Mouse (Mus musculus) frontal cortex, postnatal 14 days (tissue): ENCODE measurements around the gene Ambra1.
"Not testable (repeated sequence)": the region's sequence is repeated elsewhere in the genome, so short reads cannot be mapped to it uniquely, and the experiment has no call there.

Experiments
- DNase-seq, 2 experiments: peaks; one replicate each; pipeline ENCODE4 v3.0.0; 2022; ENCODE audit warnings: low spot score in 2 of 2

Gene Ambra1

DNA sequence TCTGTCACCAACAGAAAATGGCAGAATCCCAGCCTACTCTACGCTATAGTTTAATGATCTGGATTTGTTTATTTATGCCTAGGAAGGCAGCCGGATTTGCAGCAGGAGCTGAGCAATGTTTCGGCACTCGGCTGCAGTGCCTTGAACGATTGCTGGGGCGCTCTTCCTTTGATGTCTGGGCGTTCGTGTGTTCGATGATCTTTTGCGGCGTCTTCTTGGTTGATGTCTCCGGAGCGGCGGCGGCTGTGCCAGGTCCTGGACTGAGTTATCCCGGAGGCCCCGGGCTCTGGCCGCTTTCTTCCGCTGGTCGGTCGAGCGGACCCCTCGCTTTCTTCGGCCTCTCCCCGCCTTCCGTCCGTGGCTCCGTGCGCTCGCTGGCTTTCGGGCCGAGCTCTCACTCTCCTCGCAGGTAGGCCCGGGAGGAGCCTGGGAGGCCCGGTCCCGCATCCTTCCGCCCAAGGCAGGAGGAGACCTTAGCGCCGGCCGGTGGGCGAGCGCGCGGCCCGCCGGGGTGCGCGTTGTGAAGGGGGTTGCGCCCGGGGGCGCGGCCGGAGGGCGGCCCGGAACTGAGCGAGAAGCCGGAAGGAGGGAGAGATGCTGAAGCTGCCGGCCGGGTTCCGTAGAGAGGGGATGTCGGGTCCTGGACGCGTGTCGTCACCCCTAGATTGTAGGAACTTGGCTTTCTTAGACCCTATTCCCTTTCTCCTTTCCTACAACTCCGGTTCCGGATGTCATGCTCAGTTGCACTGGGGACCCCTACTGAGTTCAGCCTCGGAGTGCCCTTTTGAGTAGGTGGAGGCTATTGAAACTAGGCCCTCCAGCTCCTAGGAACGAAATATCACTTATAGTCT lies at the start of gene Ambra1:
Gene Ambra1 (plus strand): TSS at position 164 of the 851 bp plus-strand sequence.
- peak; percentile 75 to 77 for DNase-seq

DNA sequence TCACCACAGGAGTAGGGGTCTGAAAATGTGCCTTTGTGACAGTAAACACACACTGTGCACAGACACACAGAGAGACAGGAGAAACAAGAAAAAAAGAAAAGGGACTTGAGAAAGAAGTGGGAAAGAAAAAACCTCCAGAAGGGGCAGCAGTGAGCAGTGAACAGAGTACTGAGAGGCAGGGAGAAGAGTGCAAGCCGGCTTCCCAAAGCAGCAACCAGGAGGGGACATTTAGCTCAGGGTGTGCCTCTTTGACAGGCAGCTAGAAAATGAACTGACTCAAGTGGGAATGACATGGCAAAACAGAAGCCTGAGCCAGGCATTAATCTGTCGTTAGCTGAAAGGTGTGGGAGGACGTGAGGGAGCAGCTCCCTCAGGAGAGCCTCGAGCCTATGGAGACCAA lies 47.1 kb upstream of the Ambra1 start:
- peak in 1 of 2 experiments; percentile 60 for DNase-seq

DNA sequence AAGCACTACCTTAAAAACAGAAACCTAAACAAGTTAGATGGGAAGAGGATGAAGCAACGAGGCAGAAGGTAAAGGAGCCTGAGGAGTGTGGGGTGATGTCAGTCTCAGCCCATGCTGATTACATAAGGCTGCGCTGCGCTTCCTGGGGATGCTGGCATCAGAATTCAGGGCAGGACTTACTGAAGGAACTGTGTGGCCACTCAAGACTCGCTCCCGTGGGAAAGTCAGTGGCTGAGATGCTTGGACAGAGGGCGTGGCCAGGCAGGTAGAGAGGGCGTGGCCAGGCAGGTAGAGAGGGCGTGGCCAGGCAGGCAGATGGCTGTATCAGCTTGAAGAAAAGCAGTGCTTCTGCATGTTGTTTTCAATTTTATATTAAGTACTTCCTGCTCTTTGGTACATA lies 46.0 kb upstream of the Ambra1 start:
- no peak for DNase-seq

DNA sequence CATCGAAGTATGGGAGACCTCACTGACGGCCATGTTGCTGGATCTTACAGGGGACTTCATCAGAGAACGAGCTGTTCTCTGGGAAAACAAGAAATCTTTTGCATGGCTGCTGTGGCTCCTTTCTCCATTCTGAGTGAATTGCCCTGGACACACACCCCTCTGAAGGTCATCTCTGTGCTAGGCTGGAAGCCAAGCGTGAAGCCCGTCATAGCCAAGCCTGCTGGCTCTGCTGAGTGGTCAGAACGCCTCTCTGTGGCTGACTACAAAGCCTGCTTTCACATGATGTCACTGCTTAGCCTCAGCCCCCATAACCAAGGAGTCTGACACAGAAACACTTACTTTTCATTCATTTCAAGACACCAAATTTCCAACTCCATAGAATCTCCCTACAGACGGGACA lies 40.5 kb upstream of the Ambra1 start:
- DNase-seq, result no peak

DNA sequence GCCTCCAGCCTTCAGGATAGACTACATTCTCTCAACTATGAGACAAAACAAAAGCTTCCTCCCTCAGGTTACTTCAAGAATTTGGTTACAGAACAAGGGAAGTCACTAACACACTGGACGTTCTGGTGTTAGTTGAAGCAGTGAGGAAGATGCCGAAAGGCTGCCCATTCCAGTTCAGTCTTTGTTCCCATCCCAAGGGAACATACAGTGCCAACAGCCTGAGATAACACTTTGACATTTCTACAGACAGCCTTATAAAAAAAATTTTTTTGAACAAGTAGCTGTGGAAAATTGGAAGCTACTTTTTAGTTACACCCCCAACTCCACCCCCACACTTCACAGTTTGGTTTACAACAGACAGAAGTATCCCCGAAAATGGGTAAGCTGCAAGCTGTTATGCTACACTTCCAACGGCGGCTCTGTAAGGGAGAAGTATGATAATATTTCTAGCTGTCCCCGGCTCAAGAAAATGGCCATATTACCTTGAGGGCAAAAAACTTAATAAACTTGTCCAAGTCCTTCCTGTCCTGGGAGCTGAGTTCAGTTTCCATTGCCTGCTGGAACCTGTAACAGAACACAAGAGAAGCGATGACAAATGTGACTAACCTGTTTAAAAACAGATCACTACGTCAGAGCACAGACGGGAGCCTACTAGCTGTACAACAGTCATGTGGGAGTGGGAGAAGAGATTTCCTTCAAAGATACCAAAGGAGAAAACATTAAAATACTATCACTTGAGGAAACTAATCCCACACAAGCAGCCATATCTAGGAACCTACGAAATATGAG lies 34.3 kb upstream of the Ambra1 start:
- DNase-seq, result no peak

DNA sequence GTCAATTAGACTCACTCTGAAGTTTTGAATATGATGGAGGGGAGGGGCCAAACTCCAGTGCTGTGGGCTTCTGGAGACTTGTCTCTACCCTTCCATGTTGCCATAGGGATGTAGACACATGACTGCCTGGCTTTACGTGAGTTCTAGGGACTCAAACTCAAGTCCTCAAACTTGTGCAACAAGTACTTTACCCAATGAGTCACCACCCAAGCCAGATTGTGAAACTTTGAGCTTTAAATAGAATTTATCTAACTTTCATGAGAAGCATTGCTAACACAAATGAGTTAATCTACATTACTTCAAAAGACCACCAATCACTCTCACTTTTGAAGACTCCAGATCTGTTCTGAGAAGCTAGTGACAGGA lies 33.7 kb upstream of the Ambra1 start:
- DNase-seq, result no peak

DNA sequence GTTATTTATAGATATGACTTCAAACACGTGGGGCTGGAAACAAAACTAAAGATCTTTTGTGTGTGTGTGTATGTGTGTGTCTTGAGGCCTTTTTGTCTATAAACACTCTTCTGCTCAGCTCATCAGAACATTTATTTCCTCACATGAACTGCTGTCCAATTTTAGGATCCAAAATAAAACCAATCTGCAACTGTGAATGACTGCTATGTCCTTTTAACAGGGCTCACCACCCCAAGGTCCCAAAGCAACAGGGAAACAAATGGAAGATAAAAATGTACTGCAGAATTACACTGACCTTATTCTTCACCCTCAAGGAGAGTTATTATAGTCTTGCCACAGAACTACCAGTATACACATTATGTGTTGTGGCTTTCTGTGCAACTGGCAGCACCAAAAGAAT lies 30.7 kb upstream of the Ambra1 start:
- DNase-seq, result no peak

DNA sequence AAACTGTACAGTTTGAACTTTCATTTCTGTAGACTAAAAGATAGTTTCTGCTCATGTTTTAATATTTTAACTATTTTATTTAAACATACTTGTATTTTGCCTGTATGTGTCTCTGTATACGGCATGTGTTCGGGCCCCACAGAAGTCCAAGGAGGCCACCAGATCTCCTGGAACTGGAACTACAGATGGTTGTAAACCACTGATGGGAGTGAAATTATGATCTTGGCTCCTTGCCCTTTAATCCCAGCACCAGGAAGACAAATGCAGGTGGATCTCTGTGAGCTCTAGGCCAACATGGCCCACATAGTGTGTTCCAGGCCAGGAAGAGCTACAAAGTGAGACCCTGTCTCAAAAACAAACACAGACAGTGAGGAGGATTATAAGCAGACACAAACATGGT lies 28.6 kb upstream of the Ambra1 start:
- DNase-seq, result no peak

DNA sequence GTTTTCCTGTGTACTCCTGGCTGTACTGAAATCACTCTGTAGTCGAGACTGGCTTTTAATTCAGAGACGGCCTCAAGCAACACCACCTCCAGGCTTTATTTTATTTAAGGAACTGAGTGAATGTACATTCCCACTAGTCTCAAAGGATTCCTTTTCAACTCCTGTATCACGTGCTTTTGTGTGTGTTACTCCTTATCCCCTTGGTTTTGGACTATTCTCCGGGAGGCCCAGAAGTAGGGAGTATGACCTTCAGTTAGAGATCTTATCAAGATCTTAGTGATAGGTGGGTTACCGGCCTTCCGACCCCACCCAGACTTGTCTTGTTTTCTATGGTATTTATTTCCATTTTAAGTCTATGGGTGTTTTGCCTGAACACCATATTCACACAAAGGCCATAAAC lies 24.2 kb upstream of the Ambra1 start:
- DNase-seq, result no peak

DNA sequence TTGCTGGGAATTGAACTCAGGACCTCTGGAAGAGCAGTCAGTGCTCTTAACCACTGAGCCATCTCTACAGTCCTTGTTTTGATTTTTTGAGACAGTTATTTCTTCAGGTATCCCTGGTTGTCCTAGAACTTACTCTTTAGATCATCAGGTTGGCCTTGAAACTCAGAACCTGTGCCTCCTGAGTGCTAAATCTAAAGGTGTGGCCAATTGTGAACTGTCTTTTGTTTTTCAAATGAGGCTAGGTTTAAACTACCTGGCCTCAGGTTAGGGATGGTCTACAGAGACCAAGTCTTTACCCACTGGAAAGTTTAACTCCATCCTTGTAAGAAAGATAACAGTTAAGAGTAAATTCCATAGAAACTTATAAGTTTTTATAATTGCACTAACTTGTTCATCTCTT lies 23.5 kb upstream of the Ambra1 start:
- DNase-seq, result no peak

DNA sequence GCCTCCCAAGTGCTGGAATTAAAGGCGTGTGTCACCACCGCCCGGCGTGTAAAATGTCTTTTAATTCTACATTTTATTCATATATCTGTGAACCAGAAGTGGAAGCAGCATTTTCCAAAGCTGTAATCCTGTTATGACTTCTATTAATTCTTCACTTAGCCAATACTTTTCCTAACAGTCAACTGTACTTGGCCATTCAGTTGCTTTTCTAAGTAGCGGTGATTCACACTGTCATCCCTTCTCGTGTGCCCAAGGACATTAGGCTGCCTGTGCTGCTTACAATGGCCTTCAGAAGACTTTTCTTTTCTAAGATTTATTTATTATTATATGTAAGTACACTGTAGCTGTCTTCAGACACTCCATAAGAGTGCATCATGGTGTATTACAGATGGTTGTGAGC lies 21.6 kb upstream of the Ambra1 start:
- no peak for DNase-seq

DNA sequence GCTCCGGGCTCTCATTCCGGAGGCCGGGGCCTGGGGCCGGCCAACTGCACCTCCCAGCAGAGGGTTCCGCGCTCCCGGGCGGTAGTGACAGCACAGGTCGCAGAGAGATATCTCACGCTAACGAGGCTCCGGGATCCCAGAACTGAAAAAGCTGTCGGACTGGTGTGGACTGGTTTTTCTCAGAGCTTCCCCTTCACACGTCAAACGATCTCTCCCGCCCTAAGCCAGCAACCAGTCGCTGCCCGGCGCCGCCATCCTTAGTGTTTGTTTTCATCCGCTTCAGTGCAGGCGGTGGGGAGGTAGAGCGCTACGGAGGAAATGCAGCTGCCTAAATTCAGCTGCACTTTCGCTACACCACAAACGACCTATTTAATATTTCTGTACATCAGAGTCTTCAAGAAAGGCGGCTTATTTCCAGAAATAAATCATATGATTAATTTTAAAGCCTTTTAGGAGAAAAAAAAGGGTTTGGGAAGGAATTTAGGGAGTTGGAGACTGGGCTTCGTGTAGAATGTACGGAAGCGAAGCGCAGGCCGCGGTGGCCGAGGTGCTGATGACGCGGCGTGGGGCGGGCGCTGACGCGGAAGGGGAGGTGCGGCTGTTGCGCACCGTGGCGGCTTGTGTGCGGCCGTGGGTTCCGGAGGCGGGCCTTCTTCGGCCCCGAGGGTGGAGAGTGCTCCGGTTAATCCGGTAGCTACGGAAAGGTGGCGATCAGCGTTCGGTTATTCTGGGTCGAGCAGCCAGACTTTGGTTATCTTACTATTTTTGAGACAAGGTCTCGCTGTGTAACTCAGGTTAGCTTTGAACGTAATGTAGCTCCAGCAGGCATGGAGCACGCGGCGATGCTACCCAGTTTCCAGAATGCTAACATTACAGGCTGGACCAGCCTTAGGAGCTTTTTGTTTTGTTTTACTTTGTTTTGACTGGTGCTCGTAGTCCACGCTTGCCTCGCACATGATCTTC lies 19.4 kb upstream of the Ambra1 start, which contains the start of the genes Atg13 and Harbi1:
Gene Atg13 (minus strand): TSS at position 305 of the 963 bp plus-strand sequence.
Gene Harbi1 (plus strand): TSS at position 581 of the 963 bp plus-strand sequence.
- peak; percentile 77 to 90 for DNase-seq

DNA sequence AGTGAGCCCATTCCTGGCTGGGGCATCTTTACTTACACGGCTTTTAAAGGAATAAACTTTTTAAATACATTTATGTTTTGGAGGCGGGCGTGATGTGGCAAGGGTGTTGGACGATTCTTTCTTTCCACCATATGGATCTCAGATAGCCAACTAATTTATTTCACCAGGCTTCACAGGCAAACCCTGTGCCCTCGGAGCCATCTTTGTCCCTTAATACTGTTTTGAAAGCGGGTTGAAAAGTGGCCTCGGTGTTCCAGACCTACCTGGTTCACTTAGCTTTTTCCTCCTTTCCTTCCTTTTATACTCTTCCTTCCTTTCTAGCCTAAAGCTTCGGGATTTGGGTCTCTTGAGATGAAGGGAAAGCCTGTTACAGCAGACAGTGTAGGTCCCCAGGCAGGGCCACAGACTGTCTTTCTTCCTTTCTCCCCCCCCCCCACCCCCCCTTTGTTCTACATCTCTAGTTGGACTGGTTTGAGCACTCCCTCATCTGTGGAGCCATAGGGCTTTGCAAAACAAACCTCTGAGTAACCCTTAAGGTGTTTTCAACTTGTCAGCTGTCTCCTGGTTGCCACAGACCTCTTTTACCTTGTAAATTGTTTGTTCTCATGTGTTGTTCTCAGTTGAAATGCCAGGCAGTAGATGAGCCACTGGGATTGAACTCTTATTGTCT lies 18.5 kb upstream of the Ambra1 start:
- no peak for DNase-seq

DNA sequence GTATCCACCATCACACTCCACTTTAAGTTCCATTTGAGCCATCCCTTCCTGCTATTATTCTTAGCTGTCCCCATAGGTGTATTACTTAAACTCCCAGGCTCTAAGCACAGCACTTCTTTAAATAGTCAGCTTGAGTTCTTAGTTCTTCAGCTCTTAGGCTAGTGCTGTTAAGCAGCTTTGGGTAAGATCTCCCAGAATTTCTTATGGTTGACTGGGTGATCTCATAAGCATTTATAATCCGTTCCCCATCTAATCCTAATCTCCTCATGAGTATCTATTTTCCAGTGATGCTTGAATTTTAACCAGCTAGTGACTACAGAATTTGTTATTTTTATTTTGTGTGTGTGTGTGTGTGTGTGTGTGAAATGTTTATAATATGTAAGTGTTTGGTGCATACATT lies 15.0 kb upstream of the Ambra1 start:
- no peak for DNase-seq

DNA sequence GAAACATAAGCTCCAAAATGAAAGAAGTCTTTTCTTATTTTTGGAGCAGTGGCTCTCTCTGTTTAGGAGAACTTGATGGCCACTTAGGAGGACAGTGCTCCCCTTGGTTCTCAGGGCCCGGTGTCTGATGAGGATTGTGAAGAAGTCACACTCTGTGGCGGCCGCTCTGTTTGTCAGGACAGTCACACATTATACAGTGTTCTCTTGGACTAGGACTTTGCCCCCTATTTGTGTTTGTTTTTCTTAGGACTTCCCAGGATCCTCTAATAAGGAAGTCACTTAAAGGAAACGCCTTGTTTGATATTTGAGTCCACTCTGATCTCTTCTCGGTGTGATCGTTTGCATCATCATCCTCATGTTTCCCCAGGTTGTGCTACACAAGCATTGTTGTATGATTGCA lies 11.7 kb upstream of the Ambra1 start:
- DNase-seq, result no peak

DNA sequence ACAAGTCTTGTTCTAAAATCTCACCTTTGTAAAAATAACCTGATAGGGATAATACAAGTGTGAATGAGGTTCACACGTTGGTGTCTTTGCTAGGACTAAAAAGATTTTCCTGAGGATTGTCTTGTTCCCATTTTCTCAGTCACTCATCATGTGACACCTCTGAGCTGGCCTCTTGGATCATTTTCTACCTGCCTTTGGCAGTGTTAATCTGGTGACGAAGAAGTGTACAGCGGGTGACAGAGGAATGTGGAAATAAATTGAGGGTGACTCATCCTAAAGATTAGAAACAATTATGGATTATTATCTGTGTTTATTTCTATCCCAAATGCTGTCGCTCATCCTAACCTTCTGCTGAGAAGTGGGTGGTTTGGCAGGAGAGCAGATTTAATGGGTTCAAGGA lies 6.6 kb upstream of the Ambra1 start:
- no peak for DNase-seq

DNA sequence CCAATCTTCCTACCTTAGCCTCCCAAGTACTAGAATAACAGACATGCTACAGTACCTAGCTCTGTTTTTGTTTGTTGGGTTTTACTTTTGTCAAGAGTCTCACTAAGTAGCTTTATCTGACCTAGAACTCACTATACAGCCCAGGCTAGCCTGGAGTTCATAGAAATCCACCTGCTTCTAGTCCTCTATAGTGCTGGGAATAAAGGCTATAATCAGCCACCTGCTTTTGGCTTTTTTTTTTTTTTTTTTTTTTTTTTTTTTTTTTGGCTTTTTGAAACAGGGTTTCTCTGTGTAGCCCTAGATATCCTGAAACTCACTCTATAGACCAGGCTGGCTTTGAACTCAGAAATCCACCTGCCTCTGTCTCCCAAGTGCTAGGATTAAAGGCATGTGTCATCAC lies 6.0 kb upstream of the Ambra1 start:
- DNase-seq, result no peak

DNA sequence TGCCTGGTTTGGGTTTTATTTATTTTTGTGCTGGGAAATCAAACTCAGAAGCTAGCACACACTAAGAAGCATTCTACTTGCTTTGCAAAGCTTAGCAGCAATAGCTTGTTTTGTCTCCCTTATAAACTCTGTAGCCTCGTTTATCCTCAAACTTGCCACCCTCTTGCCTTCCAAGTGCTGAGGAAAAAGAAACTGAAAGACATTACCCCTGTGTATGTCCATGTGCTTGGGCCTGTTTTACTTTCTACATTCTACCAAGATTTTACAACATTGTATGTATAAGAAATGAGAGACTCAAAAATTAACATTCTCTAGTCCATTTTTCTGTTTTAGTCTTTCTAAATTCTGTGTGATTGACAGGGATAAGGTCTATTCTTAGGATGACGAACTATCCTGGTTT lies 5.2 kb upstream of the Ambra1 start:
- DNase-seq, result no peak

DNA sequence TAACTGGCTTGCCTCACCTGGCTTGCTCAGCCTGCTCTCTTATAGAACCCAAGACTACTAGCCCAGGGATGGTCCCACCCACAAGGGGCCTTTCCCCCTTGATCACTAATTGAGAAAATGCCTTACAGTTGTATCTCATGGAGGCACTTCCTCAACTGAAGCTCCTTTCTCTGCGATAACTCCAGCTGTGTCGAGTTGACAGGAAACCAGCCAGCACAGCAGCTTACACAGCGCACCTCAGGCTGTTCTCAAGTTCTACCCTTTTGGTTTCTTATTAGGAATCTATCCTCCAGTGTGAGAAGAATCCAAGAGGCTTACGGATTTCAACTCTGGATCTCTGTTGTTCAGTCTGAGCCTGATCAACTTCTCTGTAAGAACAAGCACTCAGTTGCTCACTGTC lies 4.5 kb upstream of the Ambra1 start:
- DNase-seq, result not testable (repeated sequence)

DNA sequence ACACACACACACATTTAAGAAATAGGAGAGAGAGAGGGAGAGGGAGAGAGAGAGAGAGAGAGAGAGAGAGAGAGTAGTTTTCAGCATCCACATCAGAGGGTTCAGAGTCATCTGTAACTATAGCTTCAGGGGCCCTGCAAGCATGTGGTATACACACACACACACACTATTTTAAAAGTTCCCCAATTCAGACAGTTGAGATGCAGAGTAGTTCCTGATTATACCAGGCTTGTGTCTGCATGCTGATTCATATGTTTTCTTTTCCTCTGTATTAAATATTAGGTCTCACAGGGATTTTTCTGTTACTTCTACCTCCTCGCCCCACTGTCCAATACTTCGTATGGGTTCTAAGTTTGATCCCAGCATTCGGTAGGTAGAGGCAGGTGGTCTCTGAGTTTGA lies 2.9 kb upstream of the Ambra1 start:
- no peak for DNase-seq

DNA sequence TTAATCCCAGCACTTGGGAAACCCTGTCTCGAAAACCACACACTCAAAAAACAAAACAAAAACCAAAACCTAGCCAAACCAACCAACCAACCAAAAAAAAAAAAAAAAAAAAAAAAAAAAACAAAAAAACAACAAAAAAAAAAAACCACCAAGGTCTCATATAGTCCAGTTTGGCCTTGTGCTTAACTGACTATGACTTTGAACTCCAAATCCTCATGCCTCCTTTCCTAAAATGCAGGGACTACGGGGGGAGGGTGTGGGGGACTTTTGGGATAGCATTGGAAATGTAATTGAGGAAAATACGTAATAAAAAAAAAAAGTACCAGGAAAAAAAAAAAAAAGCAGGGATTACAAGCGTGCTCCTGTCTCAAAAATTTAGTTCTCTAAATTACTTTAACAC lies 363 bp upstream of the Ambra1 start:
- no peak for DNase-seq
